10 mouse cellular contexts compared by ENCODE assay signal in genomic region chr6:135136439-135137161, GRCm38 (mm10). TPM values are rescaled to one million over a fixed set of nuclear protein-coding genes. Genes with fewer than 3 reads are reported as not detected.
DNase-seq lines count a peak whose midpoint lies in the region; ATAC-seq and TF ChIP-seq lines count a peak whose summit lies in the region.
"Had no signal": no experiment of that assay in that cellular context is flagged by ENCODE, and none has a peak within 500 bp of the region (broad histone marks: within the 10 kb centered on the region; RNA-seq: fewer than 3 reads in every experiment).

No protein-coding gene starts in this region.

- H3K4me2 ChIP-seq in hindbrain, embryonic 11.5 days (replicated peaks; ENCODE audit: low read depth, low read length) = no peak overlapping the region
- H3K4me2 ChIP-seq in hindbrain, postnatal 0 days (ENCODE audit: low read depth, low read length) = no peak overlapping the region
- H3K4me2 ChIP-seq in embryonic facial prominence, embryonic 11.5 days (ENCODE audit: low read depth, low read length) = no peak overlapping the region
- H3K4me2 ChIP-seq: neural tube, embryonic 13.5 days had no signal

- H3K36me3 ChIP-seq in hindbrain, embryonic 11.5 days (ENCODE audit: control insufficient read depth, insufficient read depth, low read length) = no peaks in the 10 kb centered on the region
- H3K36me3 ChIP-seq in hindbrain, postnatal 0 days (ENCODE audit: insufficient read depth, low read length) = no peaks in the 10 kb centered on the region
- H3K36me3 ChIP-seq in embryonic facial prominence, embryonic 11.5 days (replicated peaks; ENCODE audit: control insufficient read depth, insufficient read depth, low read depth, low read length) = no peaks in the 10 kb centered on the region
- H3K36me3 ChIP-seq: neural tube, embryonic 13.5 days had no signal

- H3K4me3 ChIP-seq in hindbrain, embryonic 11.5 days (ENCODE audit: low read depth, low read length) = no peak overlapping the region
- no peak overlapping the region for H3K4me3 ChIP-seq in hindbrain, postnatal 0 days (ENCODE audit: low read length)
- H3K4me3 ChIP-seq in embryonic facial prominence, embryonic 11.5 days (ENCODE audit: low read depth, low read length) = no peak overlapping the region
- H3K4me3 ChIP-seq: neural tube, embryonic 13.5 days had no signal

- TF ChIP-seq CTCF in hindbrain, postnatal 0 days (IDR thresholded peaks at IDR 0.05; ENCODE audit: low read depth) = no peak

- H3K27ac ChIP-seq in hindbrain, embryonic 11.5 days (ENCODE audit: low read depth, low read length) = no peak overlapping the region
- H3K27ac ChIP-seq in hindbrain, postnatal 0 days = no peak overlapping the region
- H3K27ac ChIP-seq in embryonic facial prominence, embryonic 11.5 days (replicated peaks; ENCODE audit: low read depth, low read length) = no peak overlapping the region
- H3K27ac ChIP-seq: neural tube, embryonic 13.5 days had no signal

- no peaks in the 10 kb centered on the region for H3K27me3 ChIP-seq in hindbrain, embryonic 11.5 days (ENCODE audit: control insufficient read depth, insufficient read depth, low read length)
- H3K27me3 ChIP-seq in hindbrain, postnatal 0 days (ENCODE audit: insufficient read depth, low read length) = no peaks in the 10 kb centered on the region
- H3K27me3 ChIP-seq in embryonic facial prominence, embryonic 11.5 days (ENCODE audit: control insufficient read depth, insufficient read depth, low read length) = no peaks in the 10 kb centered on the region
- H3K27me3 ChIP-seq: neural tube, embryonic 13.5 days had no signal

- no peaks in the 10 kb centered on the region for H3K9me3 ChIP-seq in hindbrain, embryonic 11.5 days (ENCODE audit: control insufficient read depth, low read length)
- H3K9me3 ChIP-seq in hindbrain, postnatal 0 days (ENCODE audit: low read length) = no peaks in the 10 kb centered on the region
- H3K9me3 ChIP-seq in embryonic facial prominence, embryonic 11.5 days (replicated peaks; ENCODE audit: control insufficient read depth, low read length) = no peaks in the 10 kb centered on the region
- H3K9me3 ChIP-seq: neural tube, embryonic 13.5 days had no signal

- peaks cover 6% of the 10 kb centered on the region; the same call in 1 of the 2 replicates for H3K4me1 ChIP-seq in hindbrain, embryonic 11.5 days (replicated peaks; ENCODE audit: control insufficient read depth, insufficient read depth, low read length)
- H3K4me1 ChIP-seq in hindbrain, postnatal 0 days (ENCODE audit: insufficient read depth, low read length) = no peaks in the 10 kb centered on the region
- no peaks in the 10 kb centered on the region for H3K4me1 ChIP-seq in embryonic facial prominence, embryonic 11.5 days (ENCODE audit: control insufficient read depth, insufficient read depth, low read length)

- no peak overlapping the region for H3K9ac ChIP-seq in hindbrain, embryonic 11.5 days (ENCODE audit: low read depth, low read length)
- no peak overlapping the region for H3K9ac ChIP-seq in hindbrain, postnatal 0 days (replicated peaks; ENCODE audit: low read length)
- no peak overlapping the region for H3K9ac ChIP-seq in embryonic facial prominence, embryonic 11.5 days (replicated peaks; ENCODE audit: low read length)
- H3K9ac ChIP-seq: neural tube, embryonic 13.5 days had no signal

- ATAC-seq in hindbrain, embryonic 11.5 days (ENCODE audit: low FRiP score) = no peak
- no peak for ATAC-seq in hindbrain, postnatal 0 days
- peak; percentile 68 for ATAC-seq in embryonic facial prominence, embryonic 11.5 days (replicated peaks; ENCODE audit: insufficient number of reproducible peaks, low FRiP score, low TSS enrichment, low read depth)

- 29% methylated on average over 11 of the region's 11 CpGs for WGBS in hindbrain, embryonic 11.5 days
- 33% methylated on average over 11 of the region's 11 CpGs for WGBS in hindbrain, postnatal 0 days
- 23% methylated on average over 11 of the region's 11 CpGs for WGBS in embryonic facial prominence, embryonic 11.5 days

- peak; percentile 36 for DNase-seq in hindbrain, embryonic 11.5 days (ENCODE audit: low spot score)
- DNase-seq in hindbrain, postnatal 0 days (ENCODE audit: low spot score) = no peak
- DNase-seq in ES-CJ7 (ENCODE audit: low read depth, low spot score) = peak; percentile 72
- DNase-seq in embryonic facial prominence, embryonic 11.5 days (ENCODE audit: low spot score) = peak; percentile 69
- peak; percentile 67 for DNase-seq in hindlimb bud, embryonic 11.5 days (ENCODE audit: extremely low spot score, low read depth, low spot score)
- DNase-seq in thymus, adult 18-20 months = no peak
- DNase-seq in cerebellum, postnatal 36 days = no peak
- DNase-seq in cerebellum, postnatal 14 days = no peak
- DNase-seq: left cerebral cortex, postnatal 4 days had no signal

RNA-seq across cellular contexts. Expression of gene Gprc5d, which starts 18.5 kb away (rescaled TPM):
- polyA plus RNA-seq in hindbrain, embryonic 11.5 days (2014; fragmentation: Nextera tagmentation; extraction: Ambion mirVana) = not detected in 2 replicates
- not detected in 2 replicates for total RNA-seq in hindbrain, postnatal 0 days (2014; rRNA removed)
- not detected in 2 replicates for polyA plus RNA-seq in hindbrain, postnatal 0 days (2015; fragmentation: Nextera tagmentation; extraction: Ambion mirVana)
- not detected in 2 replicates for polyA plus RNA-seq in embryonic facial prominence, embryonic 11.5 days (2014; fragmentation: Nextera tagmentation; extraction: Ambion mirVana)
- total RNA-seq: left cerebral cortex, postnatal 4 days had no signal
- polyA plus RNA-seq: neural tube, embryonic 13.5 days had no signal

Comparison
In these comparisons a context has a peak if more than half of its experiments do, and no peak if none do; other contexts are left out.
1. DNase-seq: peak in hindbrain, embryonic 11.5 days (single experiment), ES-CJ7 (single experiment), embryonic facial prominence, embryonic 11.5 days (single experiment) and hindlimb bud, embryonic 11.5 days (single experiment); none in hindbrain, postnatal 0 days (single experiment), thymus, adult 18-20 months (0 of 2), cerebellum, postnatal 36 days (0 of 2) and cerebellum, postnatal 14 days (0 of 2).